Mouse (Mus musculus): Measurements from ENCODE around the gene Pdlim7.

GRCm38 (mm10) chr13:55486029-55486794 is 27.3 kb downstream of the Pdlim7 start:
- TF ChIP-seq CTCF (IDR thresholded peaks at IDR 0.05; ENCODE audit: control insufficient read depth, insufficient read depth, low read length): no peak
- no peak for TF ChIP-seq POLR2A (IDR thresholded peaks at IDR 0.05; ENCODE audit: borderline replicate concordance, control insufficient read depth, low read depth, low read length)

All from bone marrow, adult 2 months (tissue).